Mouse (Mus musculus): ENCODE data around the gene Mxd3.

DNA sequence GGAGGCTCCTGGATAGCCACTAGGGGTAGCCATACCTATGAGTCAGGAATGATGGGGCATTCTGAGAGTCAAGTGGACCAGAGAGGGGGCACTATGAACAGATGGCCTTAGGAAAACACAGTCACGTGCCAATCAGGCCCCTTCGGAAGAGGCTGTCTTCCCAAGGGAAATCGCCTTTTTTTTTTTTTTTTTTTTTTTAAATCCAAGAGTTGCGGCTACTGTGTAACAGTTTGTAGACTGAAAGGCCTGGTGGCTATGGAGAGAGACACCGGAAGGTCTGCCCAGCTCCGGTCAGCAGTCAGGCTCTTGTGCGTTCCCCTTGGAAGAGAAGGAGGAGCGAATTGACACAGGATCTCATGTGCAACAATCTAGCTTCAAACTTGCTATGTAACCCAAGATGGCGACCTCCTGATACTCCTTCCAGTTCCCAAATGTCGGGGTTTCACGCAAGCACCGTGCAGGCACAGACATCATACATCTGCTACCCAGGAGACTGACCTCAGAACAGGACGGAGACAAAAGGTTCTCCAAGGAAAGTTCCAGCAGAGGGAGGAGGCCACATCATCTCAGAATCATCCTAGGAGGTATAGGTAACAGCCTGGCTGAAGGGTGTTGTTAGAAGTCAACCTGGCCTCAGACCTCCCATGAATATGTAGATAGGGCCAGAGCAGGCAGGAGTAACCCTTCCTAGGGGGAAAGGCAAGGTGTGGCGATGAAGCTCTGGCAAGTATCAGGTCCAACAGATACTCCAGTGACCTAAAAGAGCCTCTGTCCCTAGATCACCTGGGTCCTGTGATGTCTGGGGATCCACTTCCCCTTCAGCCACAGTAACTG is 1.2 kb upstream of the Mxd3 start:
- TF ChIP-seq RAD21 (IDR thresholded peaks at IDR 0.05; ENCODE audit: low read depth, low read length) (peak; percentile 19), CTCF (IDR thresholded peaks at IDR 0.05 in 2 of 3, conservative IDR thresholded peaks at IDR 0.05 in 1 of 3; ENCODE audit: control insufficient read depth in 1 of 3, insufficient read depth in 1 of 3, low read depth in 2 of 3, low read length in 3 of 3, poor library complexity in 1 of 3, severe bottlenecking in 1 of 3) (peak in 2 of 3 experiments; percentile 45 to 57; a peak in 5 of 6 replicates), POLR2A (IDR thresholded peaks at IDR 0.05; ENCODE audit: control insufficient read depth in 1 of 2, insufficient read depth in 1 of 2, low read depth in 1 of 2, low read length in 2 of 2, poor library complexity in 1 of 2) (no peak), ZC3H11A (IDR thresholded peaks at IDR 0.05; ENCODE audit: low read depth, low read length) (no peak), ELF1 (IDR thresholded peaks at IDR 0.05; ENCODE audit: low read depth, low read length) (no peak), GATA1 (IDR thresholded peaks at IDR 0.05; ENCODE audit: low read depth, low read length) (no peak), ETS1 (IDR thresholded peaks at IDR 0.05; ENCODE audit: low read depth, low read length) (no peak), EP300 (IDR thresholded peaks at IDR 0.05; ENCODE audit: low read depth in 1 of 2, low read length in 2 of 2) (no peak), HCFC1 (IDR thresholded peaks at IDR 0.05; ENCODE audit: low read depth, low read length) (no peak), MXI1 (IDR thresholded peaks at IDR 0.05; ENCODE audit: low read depth, low read length) (no peak)

All from MEL (cell line).